Mouse (Mus musculus): ENCODE measurements at regions not wholly inside any gene's neighbourhood (a gene's known extent, or its start where the extent isn't known, plus 50 kb on each side); places are given as distances from the start of the nearest gene placed in this dataset.

DNA sequence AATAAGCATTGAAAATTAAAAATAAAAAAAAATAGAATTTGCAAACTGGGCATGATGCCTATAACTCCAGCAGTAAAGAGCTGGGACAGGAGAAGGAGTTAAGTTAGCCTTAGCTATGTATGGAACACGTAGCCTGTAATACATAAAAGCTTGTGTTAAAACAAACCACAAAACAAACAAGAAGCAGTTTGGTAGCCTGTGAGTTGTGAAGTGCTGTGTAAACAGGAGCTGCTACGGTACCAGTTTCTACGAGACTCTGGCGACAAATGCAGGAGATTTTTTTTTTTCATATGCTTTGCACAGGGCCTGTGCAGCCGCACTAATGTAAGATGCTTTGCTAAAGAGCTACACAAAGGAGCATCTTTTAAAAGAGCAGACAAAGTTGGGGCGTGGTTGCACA is 1159.1 kb downstream of the 4930447A16Rik start:
- dilution Hi-C loops (cut with MboI; ENCODE audit: extremely low pct_ligation_motif_present, extremely low pct_unique_long_range_greater_than_20kb, low sequenced_read_pairs), result no loop called here
- Histone ChIP-seq H3K79me2 (replicated peaks; ENCODE audit: control insufficient read depth, extremely low read depth, insufficient read depth, poor library complexity, severe bottlenecking) (no peaks in the 10 kb centered on the region), H3K4me1 (ENCODE audit: control insufficient read depth in 1 of 2, insufficient read depth in 2 of 2) (no peaks in the 10 kb centered on the region), H3K9me3 (replicated peaks; ENCODE audit: low read length) (no peaks in the 10 kb centered on the region), H3K36me3 (replicated peaks in 1 of 2; ENCODE audit: control insufficient read depth in 1 of 2, insufficient read depth in 1 of 2, low read length in 1 of 2) (no peaks in the 10 kb centered on the region), H3K9ac (ENCODE audit: insufficient read depth, low read depth) (no peak overlapping the region), H3K4me3 (replicated peaks in 1 of 3; ENCODE audit: low read depth in 2 of 3, low read length in 2 of 3, poor library complexity in 1 of 3) (no peak overlapping the region), H3K27ac (ENCODE audit: insufficient read depth, low read depth) (no peak overlapping the region), H3K27me3 (replicated peaks) (no peaks in the 10 kb centered on the region), H3K4me2 (ENCODE audit: insufficient read depth, low read depth, poor library complexity, severe bottlenecking) (no peak overlapping the region)
- no peak for TF ChIP-seq CTCF (conservative IDR thresholded peaks at IDR 0.05 in 1 of 2, IDR thresholded peaks at IDR 0.05 in 1 of 2; ENCODE audit: low read depth in 2 of 2, low read length in 2 of 2)
- TF ChIP-seq ZC3H11A (IDR thresholded peaks at IDR 0.05; ENCODE audit: low read depth, low read length), result no peak
- no peak for TF ChIP-seq RCOR1 (conservative IDR thresholded peaks at IDR 0.05; ENCODE audit: low read depth, low read length)
- no peak for TF ChIP-seq NELFE (IDR thresholded peaks at IDR 0.05; ENCODE audit: low read depth, low read length)
- no peak for TF ChIP-seq MAFK (IDR thresholded peaks at IDR 0.05; ENCODE audit: insufficient replicate concordance, low read length)
- TF ChIP-seq CHD2 (IDR thresholded peaks at IDR 0.05; ENCODE audit: low read length), result no peak
- no peak for TF ChIP-seq JUN (IDR thresholded peaks at IDR 0.05; ENCODE audit: insufficient read depth, low read depth, low read length)
- no peak for TF ChIP-seq ELF1 (IDR thresholded peaks at IDR 0.05; ENCODE audit: low read depth, low read length)
- no peak for TF ChIP-seq ZKSCAN1 (IDR thresholded peaks at IDR 0.05; ENCODE audit: borderline replicate concordance, low read depth, low read length)
- no peak for TF ChIP-seq MEF2A (IDR thresholded peaks at IDR 0.05; ENCODE audit: borderline replicate concordance, low read depth, low read length)
- TF ChIP-seq MYC (IDR thresholded peaks at IDR 0.05; ENCODE audit: low read depth, low read length), result no peak
- no peak for DNase-seq (ENCODE audit: extremely low read depth)
- in situ Hi-C loops (cut with MboI; ENCODE audit: low pct_ligation_motif_present, low pct_unique_long_range_greater_than_20kb, low sequenced_read_pairs), result no loop called here

DNA sequence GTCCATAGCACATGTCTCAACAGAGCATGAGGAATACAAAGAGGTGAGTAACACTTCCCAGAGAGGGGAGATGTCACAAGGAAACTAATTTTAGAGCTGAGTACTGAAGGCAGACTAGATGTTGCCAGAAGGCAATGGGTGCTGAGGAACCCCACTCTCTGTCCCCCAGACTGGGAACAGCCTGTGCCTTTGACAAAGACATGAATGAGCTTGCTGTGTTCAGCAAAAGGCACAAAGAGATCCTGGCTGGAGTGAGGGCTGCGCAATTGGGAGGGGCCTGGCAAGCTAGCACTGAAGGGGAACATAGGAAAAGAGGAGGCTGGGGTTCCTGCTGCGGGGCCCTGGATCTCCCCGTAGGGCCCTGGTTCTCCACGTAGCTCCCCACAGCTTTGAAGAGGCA is 1160.3 kb downstream of the 4930447A16Rik start:
- H3K4me3 ChIP-seq (replicated peaks in 1 of 3; ENCODE audit: low read depth in 2 of 3, low read length in 2 of 3, poor library complexity in 1 of 3), result no peak overlapping the region
- H3K9me3 ChIP-seq (replicated peaks; ENCODE audit: low read length), result no peaks in the 10 kb centered on the region
- no peak overlapping the region for H3K27ac ChIP-seq (ENCODE audit: insufficient read depth, low read depth)
- TF ChIP-seq JUND (conservative IDR thresholded peaks at IDR 0.05; ENCODE audit: low read depth, low read length) (no peak), POLR2A (IDR thresholded peaks at IDR 0.05; ENCODE audit: low read depth, low read length) (no peak), MAX (IDR thresholded peaks at IDR 0.05; ENCODE audit: low read length) (no peak)
- no peaks in the 10 kb centered on the region for H3K79me2 ChIP-seq (replicated peaks; ENCODE audit: control insufficient read depth, extremely low read depth, insufficient read depth, poor library complexity, severe bottlenecking)
- dilution Hi-C loops (cut with MboI; ENCODE audit: extremely low pct_ligation_motif_present, extremely low pct_unique_long_range_greater_than_20kb, low sequenced_read_pairs), result no loop called here
- in situ Hi-C loops (cut with MboI; ENCODE audit: low pct_ligation_motif_present, low pct_unique_long_range_greater_than_20kb, low sequenced_read_pairs), result no loop called here
- no peak overlapping the region for H3K4me2 ChIP-seq (ENCODE audit: insufficient read depth, low read depth, poor library complexity, severe bottlenecking)
- no peaks in the 10 kb centered on the region for H3K4me1 ChIP-seq (ENCODE audit: control insufficient read depth in 1 of 2, insufficient read depth in 2 of 2)
- DNase-seq (ENCODE audit: extremely low read depth), result no peak
- no peak overlapping the region for H3K9ac ChIP-seq (ENCODE audit: insufficient read depth, low read depth)
- no peaks in the 10 kb centered on the region for H3K36me3 ChIP-seq (replicated peaks in 1 of 2; ENCODE audit: control insufficient read depth in 1 of 2, insufficient read depth in 1 of 2, low read length in 1 of 2)
- no peaks in the 10 kb centered on the region for H3K27me3 ChIP-seq (replicated peaks)

DNA sequence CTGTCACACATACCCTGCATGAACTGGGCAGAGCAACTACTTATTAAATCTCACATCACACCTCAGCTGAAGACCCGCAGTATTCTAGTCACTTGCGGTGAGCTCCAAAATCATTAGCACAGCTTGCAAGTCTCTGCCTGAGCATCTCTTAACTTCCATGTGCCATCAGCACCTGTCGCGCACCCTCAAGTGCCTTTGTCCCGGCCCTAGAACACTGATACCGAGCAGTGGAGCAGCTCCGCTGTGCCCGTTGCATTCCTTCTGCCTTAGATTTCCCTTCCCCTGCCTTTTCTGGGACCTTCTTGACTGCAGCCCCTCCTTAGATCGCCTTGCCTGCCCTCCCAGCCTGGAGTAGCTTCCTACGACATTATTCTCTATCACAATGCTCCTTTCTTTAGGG is 1161.2 kb downstream of the 4930447A16Rik start:
- no peak for TF ChIP-seq NELFE (IDR thresholded peaks at IDR 0.05; ENCODE audit: low read depth, low read length)
- TF ChIP-seq RCOR1 (conservative IDR thresholded peaks at IDR 0.05; ENCODE audit: low read depth, low read length), result no peak
- Histone ChIP-seq H3K4me3 (replicated peaks in 1 of 3; ENCODE audit: low read depth in 2 of 3, low read length in 2 of 3, poor library complexity in 1 of 3) (no peak overlapping the region), H3K9ac (ENCODE audit: insufficient read depth, low read depth) (no peak overlapping the region), H3K27me3 (replicated peaks) (no peaks in the 10 kb centered on the region), H3K9me3 (replicated peaks; ENCODE audit: low read length) (no peaks in the 10 kb centered on the region), H3K4me1 (ENCODE audit: control insufficient read depth in 1 of 2, insufficient read depth in 2 of 2) (no peaks in the 10 kb centered on the region), H3K27ac (ENCODE audit: insufficient read depth, low read depth) (no peak overlapping the region), H3K36me3 (replicated peaks in 1 of 2; ENCODE audit: control insufficient read depth in 1 of 2, insufficient read depth in 1 of 2, low read length in 1 of 2) (no peaks in the 10 kb centered on the region), H3K4me2 (ENCODE audit: insufficient read depth, low read depth, poor library complexity, severe bottlenecking) (no peak overlapping the region), H3K79me2 (replicated peaks; ENCODE audit: control insufficient read depth, extremely low read depth, insufficient read depth, poor library complexity, severe bottlenecking) (no peaks in the 10 kb centered on the region)
- in situ Hi-C loops (cut with MboI; ENCODE audit: low pct_ligation_motif_present, low pct_unique_long_range_greater_than_20kb, low sequenced_read_pairs) (no loop called here), dilution Hi-C loops (cut with MboI; ENCODE audit: extremely low pct_ligation_motif_present, extremely low pct_unique_long_range_greater_than_20kb, low sequenced_read_pairs) (no loop called here)
- no peak for DNase-seq (ENCODE audit: extremely low read depth)
